Mouse (Mus musculus): ENCODE results near the gene Slc25a18.
"Not testable (repeated sequence)": the region's sequence is repeated elsewhere in the genome, so short reads cannot be mapped to it uniquely, and the experiment has no call there.

DNA sequence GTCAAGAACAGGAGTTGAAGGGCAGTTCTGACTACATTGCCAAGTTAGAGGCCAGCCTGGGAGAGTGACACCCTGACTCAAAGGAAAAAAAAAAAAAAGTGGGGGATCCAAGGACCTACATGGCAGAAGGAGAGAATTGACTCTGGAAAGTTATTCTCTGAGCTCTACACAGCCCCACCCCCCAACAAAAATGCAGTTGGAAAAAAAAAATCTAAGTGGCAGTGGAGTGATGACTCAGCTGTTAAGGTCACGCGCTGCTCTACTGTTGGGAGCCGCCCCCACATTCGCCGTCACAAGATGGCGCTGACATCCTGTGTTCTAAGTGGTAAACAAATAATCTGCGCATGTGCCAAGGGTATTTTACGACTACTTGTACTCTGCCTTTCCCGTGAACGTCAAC lies 38.6 kb downstream of the Slc25a18 start:
- TF ChIP-seq CTCF (IDR thresholded peaks at IDR 0.05; ENCODE audit: low read depth, low read length); EP300 (IDR thresholded peaks at IDR 0.05; ENCODE audit: insufficient read depth, low read depth, low read length): not testable (repeated sequence)

All from ES-Bruce4 (cell line).